Mouse (Mus musculus): ENCODE data around the gene Cspg4. TPM values are rescaled to one million over a fixed set of nuclear protein-coding genes. Genes with fewer than 3 reads are reported as not detected.

The Cspg4 gene
- total and polyA plus RNA-seq, 2 experiments from 2014 or later: 17.4 to 93.5 TPM

DNA sequence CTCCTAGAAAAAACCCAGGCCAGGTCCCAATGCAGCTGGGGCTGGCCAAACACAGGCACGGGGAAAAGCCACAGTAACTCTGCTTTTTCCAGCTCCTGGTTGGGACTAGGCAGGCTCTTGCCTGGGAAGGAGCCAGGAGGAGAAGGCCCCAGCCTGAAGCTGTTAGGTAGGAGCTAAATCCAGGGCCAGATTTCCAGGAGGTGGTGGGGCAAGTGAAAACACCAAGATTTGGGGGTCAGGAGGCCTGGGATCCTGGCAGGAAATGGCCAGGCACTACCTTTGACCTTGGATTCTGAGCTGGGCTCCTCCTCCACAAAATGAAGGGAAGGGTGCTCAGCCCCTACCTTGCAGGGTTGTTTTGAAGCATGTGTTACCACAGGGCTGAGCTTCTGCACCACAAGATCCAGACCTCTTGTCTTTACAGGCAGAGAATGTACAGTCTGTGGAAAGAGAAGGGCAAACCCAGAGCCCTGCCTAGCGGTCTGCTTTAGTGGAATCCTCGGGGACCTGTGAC is 560 bp upstream of the Cspg4 start, which contains the start of gene Odf3l1:
Odf3l1 (minus strand) TSS at position 464 of the 514 bp plus-strand sequence.
- WGBS: 6% methylated on average over 3 of the region's 3 CpGs
- H3K9me3 ChIP-seq (replicated peaks; ENCODE audit: control insufficient read depth, low read length): no peaks in the 10 kb centered on the region
- peak within 1 kb of the TSS; percentile 77 for H3K4me2 ChIP-seq (ENCODE audit: low read depth, low read length)
- ATAC-seq (ENCODE audit: insufficient read depth, low read depth): peak; percentile 16
- H3K4me1 ChIP-seq (ENCODE audit: control insufficient read depth, insufficient read depth): peaks cover 42% of the 10 kb centered on the region
- H3K4me3 ChIP-seq (ENCODE audit: low read depth, low read length): peak within 1 kb of the TSS; percentile 56
- no peak for TF ChIP-seq EP300 (IDR thresholded peaks at IDR 0.05; ENCODE audit: low read depth)
- TF ChIP-seq CTCF (IDR thresholded peaks at IDR 0.05; ENCODE audit: low read depth): no peak
- peak within 1 kb of the TSS; percentile 92 for H3K27ac ChIP-seq (ENCODE audit: low read depth)
- H3K27me3 ChIP-seq (ENCODE audit: control insufficient read depth, insufficient read depth, low read length): no peaks in the 10 kb centered on the region
- H3K9ac ChIP-seq (replicated peaks; ENCODE audit: low read depth, low read length): peak within 1 kb of the TSS; percentile 69
- no peaks in the 10 kb centered on the region for H3K36me3 ChIP-seq (replicated peaks; ENCODE audit: control insufficient read depth, insufficient read depth, low read length)
- peak; percentile 47 for DNase-seq (ENCODE audit: low spot score)

DNA sequence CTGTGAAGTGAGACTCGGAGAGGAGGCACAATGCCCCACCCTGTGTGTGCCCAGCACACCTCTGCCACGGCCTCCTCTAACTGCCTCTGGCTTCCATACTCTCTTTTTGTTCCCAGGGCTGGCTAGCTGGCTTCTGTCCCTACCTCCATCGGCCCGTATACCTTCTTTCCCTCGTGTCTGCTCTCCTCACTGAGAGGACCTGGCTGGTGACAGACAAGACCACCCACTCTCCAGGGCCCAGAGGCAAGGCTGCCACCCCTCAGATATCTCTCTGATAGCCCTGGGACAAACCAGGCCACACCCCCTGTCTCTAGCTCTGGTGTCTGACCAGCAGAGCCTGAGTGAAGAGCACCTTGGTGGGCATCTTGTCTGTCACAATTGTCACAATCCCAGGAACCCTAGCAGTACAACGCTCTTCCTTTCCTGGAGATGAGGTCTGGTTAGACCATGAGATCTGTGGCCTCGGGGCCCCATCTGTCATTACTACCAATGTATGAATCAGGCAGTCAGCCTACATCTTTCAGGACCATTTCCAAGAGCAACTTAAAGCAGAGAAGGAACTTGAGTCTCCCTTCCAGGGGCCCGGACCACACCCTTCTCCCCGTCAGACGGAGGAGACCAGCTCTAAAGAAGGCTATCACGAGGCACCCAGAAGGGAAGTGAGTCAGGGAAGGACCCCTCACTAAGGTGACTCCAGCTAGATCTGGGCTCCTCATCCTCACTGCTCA is 1.0 kb downstream of the Cspg4 start:
- peak overlapping the region; percentile 92 for H3K27ac ChIP-seq (ENCODE audit: low read depth)
- peaks cover 45% of the 10 kb centered on the region for H3K4me1 ChIP-seq (ENCODE audit: control insufficient read depth, insufficient read depth)
- no peak for ATAC-seq (ENCODE audit: insufficient read depth, low read depth)
- no peaks in the 10 kb centered on the region for H3K27me3 ChIP-seq (ENCODE audit: control insufficient read depth, insufficient read depth, low read length)
- DNase-seq (ENCODE audit: low spot score): no peak
- no peak for TF ChIP-seq EP300 (IDR thresholded peaks at IDR 0.05; ENCODE audit: low read depth)
- no peak for TF ChIP-seq CTCF (IDR thresholded peaks at IDR 0.05; ENCODE audit: low read depth)
- H3K9me3 ChIP-seq (replicated peaks; ENCODE audit: control insufficient read depth, low read length): no peaks in the 10 kb centered on the region
- H3K9ac ChIP-seq (replicated peaks; ENCODE audit: low read depth, low read length): peak overlapping the region; percentile 69
- peak overlapping the region; percentile 56 for H3K4me3 ChIP-seq (ENCODE audit: low read depth, low read length)
- WGBS: 20% methylated on average over 11 of the region's 11 CpGs
- no peaks in the 10 kb centered on the region for H3K36me3 ChIP-seq (replicated peaks; ENCODE audit: control insufficient read depth, insufficient read depth, low read length)
- peak overlapping the region; percentile 77 for H3K4me2 ChIP-seq (ENCODE audit: low read depth, low read length)

DNA sequence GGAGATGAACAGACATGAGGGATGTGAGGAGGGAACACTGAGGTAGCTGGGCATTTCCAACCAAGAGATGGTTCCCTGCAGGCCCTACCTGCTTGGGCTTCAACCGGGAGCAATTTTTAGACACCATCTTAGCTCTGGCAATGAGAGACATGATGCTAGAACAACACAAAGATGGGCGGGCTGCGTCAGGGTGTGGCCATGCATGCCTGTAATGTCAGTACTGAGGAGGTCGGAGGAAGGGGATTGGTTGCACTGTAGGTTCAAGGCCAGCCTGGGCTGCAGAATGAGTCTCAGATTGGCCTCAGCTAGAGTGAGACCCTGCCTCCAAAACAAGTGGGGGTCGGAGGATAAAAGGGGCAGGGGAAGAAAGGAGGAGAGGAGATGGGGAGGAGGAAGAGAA is 1.6 kb downstream of the Cspg4 start:
- H3K9ac ChIP-seq (replicated peaks; ENCODE audit: low read depth, low read length): peak overlapping the region; percentile 11
- H3K4me3 ChIP-seq (ENCODE audit: low read depth, low read length): peak overlapping the region; percentile 56
- peaks cover 48% of the 10 kb centered on the region for H3K4me1 ChIP-seq (ENCODE audit: control insufficient read depth, insufficient read depth)
- H3K27me3 ChIP-seq (ENCODE audit: control insufficient read depth, insufficient read depth, low read length): no peaks in the 10 kb centered on the region
- no peak for TF ChIP-seq CTCF (IDR thresholded peaks at IDR 0.05; ENCODE audit: low read depth)
- TF ChIP-seq EP300 (IDR thresholded peaks at IDR 0.05; ENCODE audit: low read depth): no peak
- no peaks in the 10 kb centered on the region for H3K36me3 ChIP-seq (replicated peaks; ENCODE audit: control insufficient read depth, insufficient read depth, low read length)
- DNase-seq (ENCODE audit: low spot score): no peak
- peak overlapping the region; percentile 92 for H3K27ac ChIP-seq (ENCODE audit: low read depth)
- H3K9me3 ChIP-seq (replicated peaks; ENCODE audit: control insufficient read depth, low read length): no peaks in the 10 kb centered on the region
- ATAC-seq (ENCODE audit: insufficient read depth, low read depth): no peak
- WGBS: 26% methylated on average over 5 of the region's 5 CpGs
- H3K4me2 ChIP-seq (ENCODE audit: low read depth, low read length): peak overlapping the region; percentile 77

DNA sequence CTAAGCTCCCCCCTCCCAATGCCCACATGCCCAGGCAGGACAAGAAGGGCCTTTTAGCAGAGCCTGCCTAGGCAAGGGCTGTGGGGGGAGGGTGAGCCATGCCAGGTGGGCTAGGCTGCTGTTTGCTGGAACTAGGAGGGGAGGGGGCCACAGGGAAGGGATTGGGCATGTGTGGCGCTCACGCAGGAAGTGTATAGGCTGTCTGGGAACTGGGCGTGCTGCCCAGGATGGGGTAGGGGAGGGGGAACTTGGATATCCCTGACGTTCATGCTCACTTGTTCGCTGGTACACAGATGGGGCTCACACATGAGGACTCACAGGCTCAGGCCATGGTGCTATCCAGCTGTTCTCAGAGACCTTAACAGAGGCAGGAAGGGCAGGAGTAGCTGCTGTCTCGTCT is 3.5 kb downstream of the Cspg4 start:
- Histone ChIP-seq H3K4me1 (ENCODE audit: control insufficient read depth, insufficient read depth) (peaks cover 67% of the 10 kb centered on the region), H3K27ac (ENCODE audit: low read depth) (peak overlapping the region; percentile 92), H3K9me3 (replicated peaks; ENCODE audit: control insufficient read depth, low read length) (no peaks in the 10 kb centered on the region), H3K27me3 (ENCODE audit: control insufficient read depth, insufficient read depth, low read length) (no peaks in the 10 kb centered on the region), H3K9ac (replicated peaks; ENCODE audit: low read depth, low read length) (peak overlapping the region; percentile 11), H3K36me3 (replicated peaks; ENCODE audit: control insufficient read depth, insufficient read depth, low read length) (no peaks in the 10 kb centered on the region), H3K4me2 (ENCODE audit: low read depth, low read length) (peak overlapping the region; percentile 77), H3K4me3 (ENCODE audit: low read depth, low read length) (0 out of 2 replicates have a peak overlapping the region, but pooled peaks have one; percentile 56)
- ATAC-seq (ENCODE audit: insufficient read depth, low read depth): peak; percentile 68
- DNase-seq (ENCODE audit: low spot score): peak; percentile 81
- 7% methylated on average over 6 of the region's 6 CpGs for WGBS
- TF ChIP-seq EP300 (IDR thresholded peaks at IDR 0.05; ENCODE audit: low read depth) (no peak), CTCF (IDR thresholded peaks at IDR 0.05; ENCODE audit: low read depth) (no peak)

DNA sequence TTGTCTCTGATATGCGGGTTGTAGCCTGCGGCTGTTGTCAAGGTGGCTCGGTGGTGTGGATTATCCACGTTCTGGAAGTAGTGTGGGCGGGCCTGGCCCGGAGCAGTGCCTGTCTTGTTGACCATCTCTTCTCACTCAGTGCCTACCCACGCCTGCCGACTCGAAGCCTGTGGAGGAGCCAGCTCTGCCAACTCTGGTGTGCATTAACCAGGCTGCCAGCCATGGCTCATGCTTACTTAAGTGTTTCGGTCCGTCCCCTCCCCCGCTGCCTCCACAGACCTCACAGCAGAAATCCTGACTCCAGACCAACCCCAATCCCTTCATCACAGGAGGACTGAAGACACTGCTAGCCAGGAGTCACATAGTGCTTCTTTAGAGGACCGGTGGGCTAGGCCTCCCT is 4.7 kb downstream of the Cspg4 start:
- Histone ChIP-seq H3K4me3 (ENCODE audit: low read depth, low read length) (no peak overlapping the region), H3K36me3 (replicated peaks; ENCODE audit: control insufficient read depth, insufficient read depth, low read length) (no peaks in the 10 kb centered on the region), H3K27ac (ENCODE audit: low read depth) (peak overlapping the region; percentile 39; the same call in 1 of the 2 replicates), H3K27me3 (ENCODE audit: control insufficient read depth, insufficient read depth, low read length) (no peaks in the 10 kb centered on the region), H3K4me1 (ENCODE audit: control insufficient read depth, insufficient read depth) (peaks cover 69% of the 10 kb centered on the region), H3K9me3 (replicated peaks; ENCODE audit: control insufficient read depth, low read length) (no peaks in the 10 kb centered on the region), H3K4me2 (ENCODE audit: low read depth, low read length) (no peak overlapping the region), H3K9ac (replicated peaks; ENCODE audit: low read depth, low read length) (no peak overlapping the region)
- ATAC-seq (ENCODE audit: insufficient read depth, low read depth) (no peak), DNase-seq (ENCODE audit: low spot score) (no peak)
- WGBS: 57% methylated on average over 13 of the region's 13 CpGs
- TF ChIP-seq EP300 (IDR thresholded peaks at IDR 0.05; ENCODE audit: low read depth): no peak
